Mouse (Mus musculus) neural tube, embryonic 12.5 days (tissue): ENCODE measurements around the gene Fbxo5. TPM values are rescaled to one million over a fixed set of nuclear protein-coding genes. Genes with fewer than 3 reads are reported as not detected.

Experiments used
- polyA plus RNA-seq: library from polyadenylated mRNA; unstranded; fragments of >200 nt; fragmentation: Nextera tagmentation; extraction: Ambion mirVana; gene quantifications from 2 replicates; pipeline ENCODE4 v1.2.1, GENCODE M21; 2016

The Fbxo5 gene
- polyA plus RNA-seq, 1 experiment from 2014 or later: 45.4 TPM

Other genes starting within 250 kb of the Fbxo5 start
- gene Myct1, start 211.8 kb downstream of the Fbxo5 start, polyA plus RNA-seq: 2.1 and 2.2 TPM in 2 replicates
- 0.38 and 0.61 TPM in 2 replicates for gene Vip, start 166.4 kb downstream of the Fbxo5 start, polyA plus RNA-seq
- gene Mtrf1l, start 18.3 kb upstream of the Fbxo5 start, polyA plus RNA-seq: 13.0 and 15.7 TPM in 2 replicates
- 3.9 and 4.2 TPM in 2 replicates for gene Rgs17, start 116.8 kb upstream of the Fbxo5 start, polyA plus RNA-seq